Mouse (Mus musculus) limb, embryonic 11.5 days (tissue): ENCODE measurements at regions not wholly inside any gene's neighbourhood (a gene's known extent, or its start where the extent isn't known, plus 50 kb on each side); places are given as distances from the start of the nearest gene placed in this dataset.

Source experiments
- ATAC-seq: fragments of 200-750 bp; cut with Nextera tagmentation; 2 replicates; pipeline ENCODE4 v1.8.0; 2017; ENCODE audit warnings: low read depth; ENCODE audit not compliant: insufficient number of reproducible peaks, low FRiP score, low TSS enrichment
- DNase-seq: peaks from one replicate; pipeline ENCODE4 v3.0.0-alpha.2; 2015; ENCODE audit warnings: low spot score
- H3K27ac ChIP-seq: fragments of 300-500 bp; sonication (generic); replicated peaks from 2 replicates; pipeline ENCODE4 v1.5.1; 2014; ENCODE audit warnings: low read depth, mild to moderate bottlenecking, low read length
- H3K27me3 ChIP-seq: fragments of 300-500 bp; sonication (generic); 2 replicates; pipeline ENCODE4 v1.6.1; 2014; ENCODE audit warnings: mild to moderate bottlenecking, low read length, mixed read lengths; ENCODE audit not compliant: control insufficient read depth, insufficient read depth
- H3K36me3 ChIP-seq: fragments of 300-500 bp; sonication (generic); 2 replicates; pipeline ENCODE4 v1.6.1; 2014; ENCODE audit warnings: mild to moderate bottlenecking, low read length, moderate library complexity, mixed read lengths; ENCODE audit not compliant: control insufficient read depth, insufficient read depth
- H3K4me1 ChIP-seq: fragments of 300-500 bp; sonication (generic); 2 replicates; pipeline ENCODE4 v1.6.1; 2014; ENCODE audit warnings: low read length, mixed read lengths; ENCODE audit not compliant: control insufficient read depth, insufficient read depth
- H3K4me2 ChIP-seq: fragments of 300-500 bp; sonication (generic); 2 replicates; pipeline ENCODE4 v1.6.1; 2014; ENCODE audit warnings: low read depth, mild to moderate bottlenecking, moderate library complexity; ENCODE audit not compliant: severe bottlenecking
- H3K4me3 ChIP-seq: fragments of 300-500 bp; sonication (generic); 2 replicates; pipeline ENCODE4 v1.5.1; 2014; ENCODE audit warnings: low read depth, low read length
- H3K9ac ChIP-seq: fragments of 300-500 bp; sonication (generic); 2 replicates; pipeline ENCODE4 v1.6.1; 2014; ENCODE audit warnings: mild to moderate bottlenecking, low read length
- H3K9me3 ChIP-seq: fragments of 300-500 bp; sonication (generic); 2 replicates; pipeline ENCODE4 v1.6.1; 2016; ENCODE audit warnings: low read length; ENCODE audit not compliant: control insufficient read depth
- WGBS: fragments of 180-500 bp; shearing (Covaris S2); extraction: QIAGEN DNeasy Blood & Tissue Kit; methylation state at CpG from one replicate; pipeline ENCODE4 v1.1.7; 2014; 5-methylcytosine and 5-hydroxymethylcytosine counted together

DNA sequence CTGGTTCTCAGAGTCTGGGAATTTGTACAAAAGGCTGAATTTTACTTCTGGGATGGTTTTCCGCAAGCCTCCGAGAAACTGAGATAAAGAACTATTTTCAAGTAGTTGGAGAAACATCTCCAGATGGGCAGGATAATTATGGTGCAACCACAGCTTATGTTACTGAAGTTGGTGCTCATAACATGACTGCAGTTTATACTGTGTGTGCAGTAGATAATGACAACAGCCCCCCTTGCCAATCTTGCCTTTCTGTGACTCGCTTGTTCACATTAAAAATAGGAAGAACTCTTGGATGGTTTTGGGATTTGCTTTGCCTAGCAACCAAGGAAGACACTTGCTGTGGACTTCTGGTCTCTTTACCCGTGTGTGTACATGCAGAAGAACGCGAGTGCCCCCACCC, 72.4 kb upstream of the Psmd7 start:
- Histone ChIP-seq H3K9me3 (no peaks in the 10 kb centered on the region), H3K4me1 (no peaks in the 10 kb centered on the region), H3K4me3 (no peak overlapping the region), H3K4me2 (no peak overlapping the region), H3K27me3 (no peaks in the 10 kb centered on the region), H3K9ac (no peak overlapping the region), H3K27ac (no peak overlapping the region), H3K36me3 (no peaks in the 10 kb centered on the region)
- DNase-seq, result no peak
- no peak for ATAC-seq
- WGBS, result 95% methylated on average over 6 of the region's 6 CpGs

DNA sequence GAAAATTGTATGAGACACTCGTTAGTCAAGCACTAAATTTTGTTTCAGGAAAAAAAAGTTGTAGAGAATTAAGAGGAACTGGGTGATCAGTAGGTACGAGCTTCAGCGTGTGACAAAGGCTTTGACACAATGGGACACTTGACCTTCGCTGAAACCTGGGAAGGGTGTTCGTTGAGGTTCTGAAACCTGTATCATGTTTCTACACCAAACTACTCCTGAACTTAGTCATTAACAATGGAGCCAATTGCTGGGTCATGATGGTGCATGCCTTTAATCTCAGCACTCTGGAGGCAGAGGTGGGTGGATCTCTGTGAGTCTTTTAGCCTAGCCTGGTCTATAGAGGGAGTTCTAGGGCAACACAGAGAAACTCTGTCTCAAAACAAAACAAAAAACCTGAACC, 81.3 kb upstream of the Psmd7 start:
- no peak overlapping the region for H3K4me3 ChIP-seq
- H3K9ac ChIP-seq, result no peak overlapping the region
- WGBS, result 88% methylated on average over 5 of the region's 5 CpGs
- no peaks in the 10 kb centered on the region for H3K4me1 ChIP-seq
- no peak overlapping the region for H3K4me2 ChIP-seq
- no peak overlapping the region for H3K27ac ChIP-seq
- DNase-seq, result no peak
- no peaks in the 10 kb centered on the region for H3K9me3 ChIP-seq
- H3K27me3 ChIP-seq, result no peaks in the 10 kb centered on the region
- no peaks in the 10 kb centered on the region; the same call in 1 of the 2 replicates for H3K36me3 ChIP-seq
- ATAC-seq, result no peak

DNA sequence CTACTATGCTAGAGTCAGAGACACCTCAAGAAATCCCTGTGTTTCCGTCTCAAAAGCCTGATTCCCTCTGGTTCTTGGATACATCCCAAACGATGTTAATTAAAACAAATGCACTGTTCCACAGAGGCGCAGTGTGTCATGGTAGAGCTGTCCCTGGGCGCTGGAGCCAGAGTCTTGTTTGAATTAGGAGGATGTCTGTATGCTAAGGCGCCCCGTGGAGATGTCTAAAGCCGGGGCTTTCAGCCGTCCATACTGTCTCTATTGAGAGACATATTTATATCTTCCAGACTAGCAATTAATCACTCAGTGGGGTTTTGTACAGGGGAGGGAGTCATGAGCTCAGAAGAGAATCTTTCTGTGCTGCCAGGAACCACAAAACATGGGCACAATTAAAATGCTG, 83.2 kb upstream of the Psmd7 start:
- H3K36me3 ChIP-seq, result no peaks in the 10 kb centered on the region; the same call in 1 of the 2 replicates
- no peak for DNase-seq
- no peak overlapping the region for H3K27ac ChIP-seq
- H3K4me2 ChIP-seq, result no peak overlapping the region
- no peaks in the 10 kb centered on the region for H3K27me3 ChIP-seq
- 28% methylated on average over 8 of the region's 8 CpGs for WGBS
- H3K9me3 ChIP-seq, result no peaks in the 10 kb centered on the region
- ATAC-seq, result no peak
- no peaks in the 10 kb centered on the region for H3K4me1 ChIP-seq
- no peak overlapping the region for H3K4me3 ChIP-seq
- no peak overlapping the region for H3K9ac ChIP-seq

DNA sequence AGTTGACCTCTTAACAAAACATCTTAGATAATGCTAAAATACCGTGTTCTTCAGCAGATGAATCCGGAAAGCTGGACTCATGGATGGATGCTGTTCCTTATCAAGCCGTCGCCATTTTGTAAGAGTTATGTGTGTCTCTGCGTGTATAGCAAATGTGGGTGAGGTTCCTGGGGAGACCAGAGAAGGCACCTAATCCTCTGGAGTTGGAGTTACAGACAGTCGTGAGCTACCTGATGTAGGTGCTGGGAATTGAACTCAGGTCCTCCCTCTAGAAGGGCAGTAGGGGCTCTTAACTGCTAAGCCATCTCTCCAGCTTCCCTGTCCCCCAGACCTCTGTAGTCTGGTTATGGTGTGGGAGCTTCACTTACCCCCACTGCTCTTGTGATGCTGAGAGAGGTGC, 84.4 kb upstream of the Psmd7 start:
- Histone ChIP-seq H3K9ac (no peak overlapping the region), H3K27ac (no peak overlapping the region), H3K36me3 (no peaks in the 10 kb centered on the region; the same call in 1 of the 2 replicates), H3K27me3 (no peaks in the 10 kb centered on the region), H3K4me1 (no peaks in the 10 kb centered on the region), H3K4me3 (no peak overlapping the region), H3K9me3 (no peaks in the 10 kb centered on the region), H3K4me2 (no peak overlapping the region)
- 90% methylated on average over 6 of the region's 6 CpGs for WGBS
- ATAC-seq (no peak), DNase-seq (no peak)

DNA sequence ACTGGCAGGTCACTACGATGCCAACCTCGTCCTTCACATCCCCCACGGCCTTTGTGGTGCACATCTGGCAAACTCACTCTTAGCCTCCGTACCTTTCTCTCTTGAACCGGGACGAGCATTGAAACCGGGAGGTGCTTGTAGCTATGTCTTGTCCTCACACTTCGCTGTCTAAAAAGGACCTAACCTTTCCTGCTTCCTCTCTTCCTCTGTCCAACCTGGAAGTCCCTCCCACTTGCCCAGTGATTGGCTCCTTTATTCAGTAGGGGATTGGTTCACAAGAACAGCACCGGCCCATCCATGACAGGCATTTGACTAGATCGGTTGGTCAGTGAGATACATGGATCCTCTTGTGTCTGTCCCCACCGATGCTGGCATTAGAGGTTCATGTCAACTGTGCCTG, 93.8 kb upstream of the Psmd7 start:
- WGBS, result 94% methylated on average over 11 of the region's 11 CpGs
- Histone ChIP-seq H3K4me2 (no peak overlapping the region), H3K4me1 (no peaks in the 10 kb centered on the region), H3K4me3 (no peak overlapping the region), H3K36me3 (no peaks in the 10 kb centered on the region), H3K9ac (no peak overlapping the region), H3K9me3 (no peaks in the 10 kb centered on the region), H3K27ac (no peak overlapping the region), H3K27me3 (no peaks in the 10 kb centered on the region)
- ATAC-seq (no peak), DNase-seq (no peak)

DNA sequence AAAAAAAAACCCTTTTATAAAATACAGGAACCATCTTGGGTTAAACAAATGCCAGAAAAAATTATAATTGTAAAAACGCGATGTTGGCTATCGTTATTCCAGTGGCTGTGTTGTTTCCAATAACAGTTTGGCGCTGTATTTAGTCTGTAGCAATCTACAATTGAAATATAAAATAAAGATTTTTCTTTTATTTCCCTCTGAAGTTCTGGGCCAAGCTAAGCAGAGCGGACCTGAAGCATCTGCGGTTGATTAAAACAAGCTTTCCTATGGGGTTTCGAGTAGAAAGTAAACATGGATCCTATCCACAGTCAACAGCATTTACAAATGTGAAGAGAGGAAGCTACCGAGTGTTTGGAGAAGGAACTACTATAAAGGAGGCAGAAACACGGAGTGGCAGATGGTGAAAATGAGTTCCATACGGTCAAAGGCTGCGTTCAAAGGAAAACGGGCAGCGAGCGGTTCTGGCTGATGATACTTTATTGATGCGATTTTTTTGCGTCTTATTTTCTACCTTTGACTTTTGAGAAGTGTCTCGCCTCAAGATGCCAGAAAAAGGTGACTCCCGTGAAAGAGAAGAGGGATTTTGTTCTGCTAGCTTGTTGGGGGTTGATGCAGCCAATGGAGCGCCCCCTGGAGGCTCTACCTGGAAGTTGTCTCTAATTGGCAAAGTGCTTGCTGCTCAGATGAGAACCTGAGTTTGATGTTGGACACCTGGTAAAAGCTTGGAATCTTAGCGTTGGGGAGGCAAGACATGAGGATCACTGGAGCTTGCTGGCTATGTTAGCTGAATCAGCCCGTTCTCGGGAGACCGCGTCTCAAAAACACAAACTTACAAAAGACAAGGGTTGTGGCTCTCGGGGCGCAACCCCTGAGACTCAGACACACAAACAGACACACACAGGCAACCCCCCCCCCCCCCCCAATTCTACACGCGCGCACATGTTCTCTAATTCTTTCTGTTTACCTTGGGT, 96.7 kb upstream of the Psmd7 start:
- no peaks in the 10 kb centered on the region for H3K27me3 ChIP-seq
- no peak overlapping the region; the same call in 1 of the 2 replicates for H3K9ac ChIP-seq
- no peak overlapping the region; the same call in 1 of the 2 replicates for H3K27ac ChIP-seq
- peak; percentile 87 for DNase-seq
- no peaks in the 10 kb centered on the region for H3K36me3 ChIP-seq
- WGBS, result 38% methylated on average over 29 of the region's 29 CpGs
- H3K4me3 ChIP-seq, result 0 out of 2 replicates have a peak overlapping the region, but pooled peaks have one; percentile 3
- H3K9me3 ChIP-seq, result no peaks in the 10 kb centered on the region
- no peak for ATAC-seq
- H3K4me1 ChIP-seq, result no peaks in the 10 kb centered on the region
- peak overlapping the region; percentile 36; the same call in 1 of the 2 replicates for H3K4me2 ChIP-seq

DNA sequence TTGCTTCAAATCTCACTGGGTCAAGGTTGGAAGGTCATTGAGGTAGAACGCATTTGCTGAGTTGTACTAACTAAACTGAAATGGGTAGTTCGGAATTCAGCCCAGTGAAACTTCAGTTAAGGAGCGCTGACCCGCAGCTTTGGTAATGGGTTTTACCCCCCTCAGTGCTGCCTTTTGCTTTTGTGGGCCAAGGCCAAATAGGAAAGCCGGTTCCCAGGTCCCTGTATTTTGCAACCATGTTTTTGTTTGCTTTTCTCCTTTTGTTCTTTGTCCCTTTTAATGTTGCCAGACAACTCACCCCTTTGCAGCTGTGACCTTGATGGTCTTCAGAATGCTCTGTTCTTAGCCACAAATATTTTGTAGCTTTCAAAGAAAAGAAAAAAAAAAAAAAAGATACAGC, 98.7 kb upstream of the Psmd7 start:
- no peak overlapping the region for H3K9ac ChIP-seq
- H3K4me3 ChIP-seq, result no peak overlapping the region
- no peak for ATAC-seq
- no peaks in the 10 kb centered on the region for H3K36me3 ChIP-seq
- 81% methylated on average over 5 of the region's 5 CpGs for WGBS
- no peaks in the 10 kb centered on the region for H3K9me3 ChIP-seq
- H3K27me3 ChIP-seq, result no peaks in the 10 kb centered on the region
- H3K4me1 ChIP-seq, result no peaks in the 10 kb centered on the region
- DNase-seq, result no peak
- no peak overlapping the region for H3K27ac ChIP-seq
- H3K4me2 ChIP-seq, result no peak overlapping the region

DNA sequence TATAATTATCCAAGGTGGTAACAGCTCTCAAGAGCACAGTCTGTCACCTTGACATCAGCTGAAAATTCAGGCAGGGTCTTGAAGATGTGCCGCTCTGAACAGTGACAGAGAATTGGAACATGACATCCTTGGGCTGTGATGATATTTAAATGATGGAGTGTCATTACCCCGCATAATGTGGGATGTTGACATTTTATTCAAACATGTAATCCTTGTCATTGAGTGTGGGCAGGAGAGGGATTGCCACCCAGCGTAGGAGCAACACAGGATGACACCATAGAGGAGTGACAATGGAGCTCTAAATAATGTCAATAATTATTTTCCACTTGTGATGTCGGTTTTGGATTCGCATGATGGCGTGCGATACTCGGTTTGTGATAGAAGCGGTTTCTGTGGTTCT, 99.3 kb upstream of the Psmd7 start:
- no peak overlapping the region for H3K4me3 ChIP-seq
- no peak overlapping the region for H3K9ac ChIP-seq
- WGBS, result 91% methylated on average over 9 of the region's 9 CpGs
- ATAC-seq (no peak), DNase-seq (no peak)
- no peak overlapping the region for H3K4me2 ChIP-seq
- H3K27me3 ChIP-seq, result no peaks in the 10 kb centered on the region
- no peaks in the 10 kb centered on the region for H3K4me1 ChIP-seq
- H3K27ac ChIP-seq, result no peak overlapping the region
- H3K9me3 ChIP-seq, result no peaks in the 10 kb centered on the region
- H3K36me3 ChIP-seq, result no peaks in the 10 kb centered on the region
